Mouse (Mus musculus) spleen, adult 2 months (tissue): ENCODE results near the gene Clcn3.

Experiments
- CTCF ChIP-seq: fragments of 200-500 bp; IDR thresholded peaks from 2 replicates; pipeline ENCODE4 v1.5.1; 2011; ENCODE audit warnings: mild to moderate bottlenecking, inconsistent platforms; ENCODE audit not compliant: insufficient read depth, insufficient read length, insufficient replicate concordance; ENCODE audit errors: extremely low read depth
- POLR2A ChIP-seq: fragments of 200-500 bp; IDR thresholded peaks from 2 replicates; pipeline ENCODE4 v1.6.1; 2011; ENCODE audit warnings: low read depth, low read length, inconsistent platforms

GRCm38 (mm10) chr8:60965306-60965705, 17.8 kb downstream of the Clcn3 start:
- no peak for TF ChIP-seq POLR2A
- no peak for TF ChIP-seq CTCF
